Mouse (Mus musculus) lung, postnatal 0 days (tissue): ENCODE results near the gene Sox5.

Experiments used
- CTCF ChIP-seq: IDR thresholded peaks from 2 replicates; pipeline ENCODE4 v1.5.1; 2016; ENCODE audit warnings: antibody characterized with exemption, mild to moderate bottlenecking
- EP300 ChIP-seq: IDR thresholded peaks from 2 replicates; pipeline ENCODE4 v1.6.1; 2016; ENCODE audit warnings: antibody characterized with exemption, mild to moderate bottlenecking, control low read depth

- no peak for TF ChIP-seq CTCF
- no peak; the same call in 1 of the 2 replicates for TF ChIP-seq EP300
These were observed 903.3 kb downstream of the Sox5 start for GRCm38 (mm10) chr6:143878525-143878924.
